Mouse (Mus musculus): ENCODE results near the gene Rhot2. TPM values are rescaled to one million over a fixed set of nuclear protein-coding genes. Genes with fewer than 3 reads are reported as not detected.
"Not testable (repeated sequence)": the region's sequence is repeated elsewhere in the genome, so short reads cannot be mapped to it uniquely, and the experiment has no call there.

Gene Rhot2
- polyA plus RNA-seq, 1 experiment, result 48.3 TPM

DNA sequence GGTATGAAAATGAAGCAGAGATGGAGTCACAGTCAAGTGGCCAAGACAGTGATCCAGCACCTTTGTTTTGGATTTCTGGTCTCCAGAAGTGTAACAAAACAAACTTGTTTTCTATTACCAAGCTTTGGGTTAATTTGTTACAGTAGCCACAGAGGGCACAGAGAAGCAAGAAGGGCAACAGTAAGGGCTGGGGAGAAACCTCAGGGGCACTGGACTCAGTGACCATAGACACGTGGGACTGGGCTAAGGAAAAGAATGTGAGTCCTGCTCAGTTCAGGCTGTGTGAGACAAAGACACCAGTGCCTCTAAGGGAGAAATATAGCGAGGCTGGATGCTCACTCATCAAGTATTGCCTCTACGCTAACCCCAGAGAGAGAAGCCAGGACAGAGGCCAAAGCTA lies 28.0 kb upstream of the Rhot2 start:
- no peak overlapping the region for H3ac ChIP-seq (ENCODE audit: control insufficient read depth, insufficient read length)
- H3K27me3 ChIP-seq (ENCODE audit: control insufficient read depth, insufficient read depth, insufficient read length), result no peaks in the 10 kb centered on the region
- H3K4me3 ChIP-seq, result no peak overlapping the region
- H3K36me3 ChIP-seq (ENCODE audit: control insufficient read depth, insufficient read depth), result no peaks in the 10 kb centered on the region
- peaks cover 4% of the 10 kb centered on the region for H3K79me2 ChIP-seq (ENCODE audit: control insufficient read depth, insufficient read depth)
- TF ChIP-seq USF1 (IDR thresholded peaks at IDR 0.05; ENCODE audit: low read depth) (no peak), MAX (IDR thresholded peaks at IDR 0.05; ENCODE audit: low read depth) (no peak), POLR2A (IDR thresholded peaks at IDR 0.05; ENCODE audit: insufficient read length, low read depth) (no peak), TCF12 (IDR thresholded peaks at IDR 0.05; ENCODE audit: insufficient read depth, poor library complexity, severe bottlenecking) (no peak), E2F4 (IDR thresholded peaks at IDR 0.05; ENCODE audit: insufficient read depth) (no peak), MYOD1 (IDR thresholded peaks at IDR 0.05; ENCODE audit: control insufficient read depth in 1 of 3, insufficient read length in 2 of 3, low read depth in 2 of 3) (no peak), MYOG (IDR thresholded peaks at IDR 0.05; ENCODE audit: control insufficient read depth in 1 of 3, insufficient read depth in 1 of 3, insufficient read length in 2 of 3, low read depth in 2 of 3) (no peak), TCF3 (IDR thresholded peaks at IDR 0.05; ENCODE audit: insufficient read length, low read depth) (no peak), SRF (IDR thresholded peaks at IDR 0.05; ENCODE audit: control insufficient read depth, insufficient read length, low read depth) (no peak), CEBPB (IDR thresholded peaks at IDR 0.05; ENCODE audit: insufficient read depth, poor library complexity, severe bottlenecking) (no peak), REST (IDR thresholded peaks at IDR 0.05; ENCODE audit: insufficient read depth, insufficient read length) (no peak), POLR2AphosphoS2 (IDR thresholded peaks at IDR 0.05; ENCODE audit: insufficient read length, low read depth) (no peak)
- no peak overlapping the region for H3K4me2 ChIP-seq (ENCODE audit: low read depth)

- not testable (repeated sequence) for H3K36me3 ChIP-seq (ENCODE audit: control insufficient read depth, insufficient read depth); H3K4me3 ChIP-seq; H3K79me2 ChIP-seq (ENCODE audit: control insufficient read depth, insufficient read depth); H3K4me2 ChIP-seq (ENCODE audit: low read depth); H3ac ChIP-seq (ENCODE audit: control insufficient read depth, insufficient read length); H3K27me3 ChIP-seq (ENCODE audit: control insufficient read depth, insufficient read depth, insufficient read length)
Observed at GRCm38 (mm10) chr17:25871566-25871965, 26.9 kb upstream of the Rhot2 start.

- H3K4me3 ChIP-seq, result no peak overlapping the region
- no peaks in the 10 kb centered on the region for H3K36me3 ChIP-seq (ENCODE audit: control insufficient read depth, insufficient read depth)
- H3K27me3 ChIP-seq (ENCODE audit: control insufficient read depth, insufficient read depth, insufficient read length), result no peaks in the 10 kb centered on the region
- TF ChIP-seq TCF12 (IDR thresholded peaks at IDR 0.05; ENCODE audit: insufficient read depth, poor library complexity, severe bottlenecking) (no peak), CEBPB (IDR thresholded peaks at IDR 0.05; ENCODE audit: insufficient read depth, poor library complexity, severe bottlenecking) (no peak), POLR2A (IDR thresholded peaks at IDR 0.05; ENCODE audit: insufficient read length, low read depth) (no peak), SRF (IDR thresholded peaks at IDR 0.05; ENCODE audit: control insufficient read depth, insufficient read length, low read depth) (no peak), POLR2AphosphoS2 (IDR thresholded peaks at IDR 0.05; ENCODE audit: insufficient read length, low read depth) (no peak), TCF3 (IDR thresholded peaks at IDR 0.05; ENCODE audit: insufficient read length, low read depth) (no peak), MYOD1 (IDR thresholded peaks at IDR 0.05; ENCODE audit: control insufficient read depth in 1 of 3, insufficient read length in 2 of 3, low read depth in 2 of 3) (no peak), USF1 (IDR thresholded peaks at IDR 0.05; ENCODE audit: low read depth) (no peak), REST (IDR thresholded peaks at IDR 0.05; ENCODE audit: insufficient read depth, insufficient read length) (no peak), MAX (IDR thresholded peaks at IDR 0.05; ENCODE audit: low read depth) (no peak), MYOG (IDR thresholded peaks at IDR 0.05; ENCODE audit: control insufficient read depth in 1 of 3, insufficient read depth in 1 of 3, insufficient read length in 2 of 3, low read depth in 2 of 3) (no peak), E2F4 (IDR thresholded peaks at IDR 0.05; ENCODE audit: insufficient read depth) (no peak)
- H3K79me2 ChIP-seq (ENCODE audit: control insufficient read depth, insufficient read depth), result no peaks in the 10 kb centered on the region
- H3K4me2 ChIP-seq (ENCODE audit: low read depth), result no peak overlapping the region
- no peak overlapping the region for H3ac ChIP-seq (ENCODE audit: control insufficient read depth, insufficient read length)
Observed at GRCm38 (mm10) chr17:25869954-25870353, 25.3 kb upstream of the Rhot2 start.

- no peak overlapping the region for H3K4me2 ChIP-seq (ENCODE audit: low read depth)
- no peaks in the 10 kb centered on the region for H3K79me2 ChIP-seq (ENCODE audit: control insufficient read depth, insufficient read depth)
- no peak for TF ChIP-seq CEBPB (IDR thresholded peaks at IDR 0.05; ENCODE audit: insufficient read depth, poor library complexity, severe bottlenecking)
- TF ChIP-seq E2F4 (IDR thresholded peaks at IDR 0.05; ENCODE audit: insufficient read depth), result no peak
- TF ChIP-seq REST (IDR thresholded peaks at IDR 0.05; ENCODE audit: insufficient read depth, insufficient read length), result no peak
- TF ChIP-seq MYOD1 (IDR thresholded peaks at IDR 0.05; ENCODE audit: control insufficient read depth in 1 of 3, insufficient read length in 2 of 3, low read depth in 2 of 3), result no peak
- no peak for TF ChIP-seq USF1 (IDR thresholded peaks at IDR 0.05; ENCODE audit: low read depth)
- no peak for TF ChIP-seq POLR2A (IDR thresholded peaks at IDR 0.05; ENCODE audit: insufficient read length, low read depth)
- no peak for TF ChIP-seq MYOG (IDR thresholded peaks at IDR 0.05; ENCODE audit: control insufficient read depth in 1 of 3, insufficient read depth in 1 of 3, insufficient read length in 2 of 3, low read depth in 2 of 3)
- no peak for TF ChIP-seq POLR2AphosphoS2 (IDR thresholded peaks at IDR 0.05; ENCODE audit: insufficient read length, low read depth)
- TF ChIP-seq TCF3 (IDR thresholded peaks at IDR 0.05; ENCODE audit: insufficient read length, low read depth), result no peak
- TF ChIP-seq TCF12 (IDR thresholded peaks at IDR 0.05; ENCODE audit: insufficient read depth, poor library complexity, severe bottlenecking), result no peak
- no peak for TF ChIP-seq MAX (IDR thresholded peaks at IDR 0.05; ENCODE audit: low read depth)
- TF ChIP-seq SRF (IDR thresholded peaks at IDR 0.05; ENCODE audit: control insufficient read depth, insufficient read length, low read depth), result no peak
- no peak overlapping the region for H3K4me3 ChIP-seq
- H3ac ChIP-seq (ENCODE audit: control insufficient read depth, insufficient read length), result no peak overlapping the region
- H3K27me3 ChIP-seq (ENCODE audit: control insufficient read depth, insufficient read depth, insufficient read length), result no peaks in the 10 kb centered on the region
- no peaks in the 10 kb centered on the region for H3K36me3 ChIP-seq (ENCODE audit: control insufficient read depth, insufficient read depth)
Observed at GRCm38 (mm10) chr17:25869498-25869897, 24.8 kb upstream of the Rhot2 start.

DNA sequence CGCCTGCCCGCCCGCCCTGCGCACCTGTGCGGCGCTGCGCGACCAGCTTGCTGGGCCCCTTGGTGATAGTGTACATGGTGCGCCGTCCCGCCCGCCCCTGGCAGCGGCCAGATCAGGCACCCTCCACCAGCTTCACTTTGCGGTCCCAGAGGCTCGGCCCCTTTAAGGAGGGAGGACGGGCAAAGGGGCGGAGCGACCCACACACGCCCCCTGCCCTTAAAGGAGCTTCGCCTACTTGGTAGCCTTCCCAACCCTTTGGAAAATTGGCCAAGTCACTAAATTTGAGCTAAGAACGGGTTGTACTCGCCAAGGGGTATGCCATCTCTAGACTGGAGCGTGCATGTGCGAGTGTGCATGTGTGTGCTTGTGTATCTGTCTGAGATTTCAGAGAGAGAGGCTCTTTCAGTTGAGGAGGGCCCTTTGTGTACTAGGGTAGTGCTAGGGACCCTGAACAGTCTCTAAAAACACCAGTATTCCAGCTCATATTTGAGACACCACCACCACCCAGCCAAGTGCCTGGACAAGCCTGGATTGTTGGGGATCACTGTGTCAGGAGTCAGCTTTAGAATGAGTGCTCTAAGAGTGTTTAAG lies 24.0 kb upstream of the Rhot2 start, which contains the start of gene Mcrip2:
TSS of gene Mcrip2 (minus strand) at position 164 of the 591 bp plus-strand sequence.
- Histone ChIP-seq H3K36me3 (ENCODE audit: control insufficient read depth, insufficient read depth) (no peaks in the 10 kb centered on the region), H3K4me2 (ENCODE audit: low read depth) (peak within 1 kb of the TSS; percentile 99), H3K79me2 (ENCODE audit: control insufficient read depth, insufficient read depth) (no peaks in the 10 kb centered on the region), H3ac (ENCODE audit: control insufficient read depth, insufficient read length) (peak within 1 kb of the TSS; percentile 25), H3K27me3 (ENCODE audit: control insufficient read depth, insufficient read depth, insufficient read length) (no peaks in the 10 kb centered on the region), H3K4me3 (peak within 1 kb of the TSS; percentile 34)
- TF ChIP-seq POLR2A (IDR thresholded peaks at IDR 0.05; ENCODE audit: insufficient read length, low read depth), result peak; percentile 69
- TF ChIP-seq POLR2AphosphoS2 (IDR thresholded peaks at IDR 0.05; ENCODE audit: insufficient read length, low read depth), result peak; percentile 63
- no peak for TF ChIP-seq MYOD1 (IDR thresholded peaks at IDR 0.05; ENCODE audit: control insufficient read depth in 1 of 3, insufficient read length in 2 of 3, low read depth in 2 of 3)
